Mouse (Mus musculus) neutrophil, adult 5-6 weeks (primary cell): Measurements from ENCODE around the gene Glp1r. TPM values are rescaled to one million over a fixed set of nuclear protein-coding genes. Genes with fewer than 3 reads are reported as not detected.

Experiments used
- ATAC-seq: fragments of 151-379, 151-347 bp; 2 replicates; pipeline ENCODE4 v1.8.0; 2017; ENCODE audit warnings: mild to moderate bottlenecking, moderate TSS enrichment; ENCODE audit not compliant: insufficient number of reproducible peaks, poor library complexity, low FRiP score, severe bottlenecking; ENCODE audit errors: extremely low read depth
- total RNA-seq: library from RNA; stranded (forward); fragments of 200-1000 nt; gene quantifications from 2 replicates; pipeline ENCODE4 v1.2.3, GENCODE M21; 2017

Glp1r gene
- total RNA-seq, 1 experiment from 2014 or later, result not detected

DNA sequence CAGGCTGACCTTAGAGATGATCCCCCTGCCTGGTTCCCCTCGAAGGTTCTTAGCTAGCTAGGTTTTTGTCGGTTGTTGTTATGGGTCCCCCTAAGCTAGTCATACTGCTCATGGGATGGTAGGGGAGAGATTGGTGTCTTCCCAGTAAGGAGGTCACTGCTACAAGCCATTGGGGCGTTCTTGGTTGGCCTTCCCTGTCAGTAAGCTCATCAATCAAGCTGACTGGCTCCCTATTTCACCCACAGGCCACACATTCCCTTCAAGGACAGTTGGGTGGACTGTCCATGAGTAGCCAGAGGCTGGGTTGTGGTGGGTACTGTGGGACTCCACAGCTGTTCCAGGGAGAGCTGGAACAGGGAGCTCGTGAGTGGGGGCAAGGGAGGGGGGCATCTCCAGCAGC, 81.9 kb downstream of the Glp1r start:
- no peak for ATAC-seq

- ATAC-seq, result no peak
These were observed 88.6 kb downstream of the Glp1r start for GRCm38 (mm10) chr17:30990254-30990653.

Other genes starting within 250 kb of the Glp1r start
- gene Umodl1, start 52.8 kb downstream of the Glp1r start, total RNA-seq, result not detected in 2 replicates
- gene Abcg1, start 155.9 kb downstream of the Glp1r start, total RNA-seq, result 80.2 and 90.7 TPM in 2 replicates
- gene Tff3, start 227.8 kb downstream of the Glp1r start, total RNA-seq, result not detected in 2 replicates
- gene Tff2, start 242.5 kb downstream of the Glp1r start, total RNA-seq, result not detected in 2 replicates